Mouse (Mus musculus) megakaryocyte, embryonic 14.5 days (primary cell): ENCODE measurements around the gene Dlg1.

ENCODE experiments used
- FLI1 ChIP-seq: IDR thresholded peaks from 2 replicates; pipeline ENCODE4 v1.6.1; 2012; ENCODE audit warnings: low read length, inconsistent platforms, mixed read lengths
- GATA1 ChIP-seq: IDR thresholded peaks from 3 replicates; pipeline ENCODE4 v1.6.1; 2012; ENCODE audit warnings: mixed read lengths, low read length, inconsistent platforms, borderline replicate concordance

DNA sequence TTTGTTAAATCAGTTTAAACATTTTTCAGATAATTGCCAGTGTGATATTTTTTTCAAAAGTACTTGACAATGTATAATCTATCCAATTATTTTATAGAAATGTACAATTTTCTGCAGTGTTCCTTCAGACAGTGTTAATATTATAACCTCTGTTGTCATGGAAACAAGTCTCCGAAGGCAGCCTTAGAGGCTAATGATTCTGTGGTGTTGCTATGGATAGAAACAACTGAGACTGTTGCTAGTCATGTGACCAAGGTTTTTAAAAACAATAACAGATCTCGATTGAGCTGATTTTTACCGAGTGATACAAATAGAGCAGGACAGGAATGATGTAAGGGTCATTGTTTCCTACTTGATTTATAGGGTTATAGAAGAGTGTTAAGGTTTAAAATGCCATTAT is 103.5 kb downstream of the Dlg1 start:
- TF ChIP-seq GATA1 (no peak), FLI1 (no peak)
